Mouse (Mus musculus) mouse embryonic stem cell (cell line): ENCODE data around the gene Ccl25.

Experiments used
- in situ Hi-C, 2 experiments: fragments of 300-500 bp; cut with MboI; formaldehyde crosslinking; loops; 1 replicate in 1 of 2; 3 replicates in 1 of 2; pipeline ENCODE4 v1.14.3; 2019 to 2020; ENCODE audit warnings: low sequenced_read_pairs in 2 of 2, low pct_unique_long_range_greater_than_20kb in 1 of 2, mixed read lengths in 1 of 2; ENCODE audit not compliant: unreplicated experiment in 1 of 2

Ccl25 gene

DNA sequence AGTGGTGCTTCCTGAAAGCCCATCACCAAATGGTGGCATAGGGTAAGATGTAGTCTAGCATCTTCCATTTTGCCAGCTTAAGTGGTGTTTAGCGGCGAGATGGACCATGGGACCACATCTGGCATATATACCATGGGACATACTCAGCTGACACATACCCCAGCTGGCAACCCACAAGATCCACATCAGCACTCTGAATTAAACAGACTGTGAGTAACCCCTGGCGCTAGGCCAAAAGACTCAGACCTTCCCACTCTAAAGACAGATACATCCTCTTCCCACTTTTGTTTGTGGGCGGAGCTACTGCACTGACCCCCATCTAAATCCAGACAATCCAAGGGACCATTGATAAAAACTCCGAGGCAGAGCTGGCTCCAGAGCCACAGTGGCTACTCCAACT, 4.0 kb downstream of the Ccl25 start:
- in situ Hi-C loops = no loop called here

DNA sequence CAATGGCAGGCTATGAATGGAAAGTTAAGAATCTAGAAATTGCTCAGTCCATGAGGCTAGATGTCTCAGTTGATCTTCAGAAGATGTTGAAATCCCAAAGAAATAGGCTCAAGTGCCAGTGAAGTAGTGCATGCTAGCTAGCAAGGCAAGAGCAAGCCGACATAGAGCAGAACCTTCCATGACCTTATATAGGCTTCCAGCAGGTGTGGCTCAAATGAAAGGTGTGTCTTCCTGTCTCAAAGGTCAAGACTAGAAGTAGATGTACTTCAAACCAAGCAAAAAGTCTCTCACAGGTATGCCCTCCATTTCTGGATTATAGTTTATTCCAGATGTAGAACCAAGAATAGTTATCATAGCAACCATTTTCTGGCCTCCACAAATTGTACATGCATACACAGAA, 9.0 kb downstream of the Ccl25 start:
- in situ Hi-C loops = no loop called here

DNA sequence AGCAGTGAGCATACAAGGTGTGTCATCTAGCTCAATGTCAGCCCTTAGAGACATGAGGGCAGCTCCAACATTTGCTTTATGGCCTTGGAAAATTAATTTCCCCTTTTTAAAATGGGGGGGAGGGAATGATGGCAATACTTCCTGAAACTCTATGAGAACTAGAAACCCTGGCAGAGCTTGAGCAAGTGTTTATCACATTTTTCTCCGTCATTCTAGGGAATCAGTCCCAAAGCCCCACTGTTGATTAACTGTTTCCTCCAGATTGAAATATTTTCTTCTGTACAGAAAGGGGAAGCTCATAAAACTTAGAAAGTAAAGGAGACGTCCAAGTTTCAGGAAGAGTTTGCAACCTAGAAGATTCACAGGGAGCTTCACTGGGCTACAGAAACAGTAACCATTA, 10.7 kb downstream of the Ccl25 start:
- in situ Hi-C loops = no loop called here

DNA sequence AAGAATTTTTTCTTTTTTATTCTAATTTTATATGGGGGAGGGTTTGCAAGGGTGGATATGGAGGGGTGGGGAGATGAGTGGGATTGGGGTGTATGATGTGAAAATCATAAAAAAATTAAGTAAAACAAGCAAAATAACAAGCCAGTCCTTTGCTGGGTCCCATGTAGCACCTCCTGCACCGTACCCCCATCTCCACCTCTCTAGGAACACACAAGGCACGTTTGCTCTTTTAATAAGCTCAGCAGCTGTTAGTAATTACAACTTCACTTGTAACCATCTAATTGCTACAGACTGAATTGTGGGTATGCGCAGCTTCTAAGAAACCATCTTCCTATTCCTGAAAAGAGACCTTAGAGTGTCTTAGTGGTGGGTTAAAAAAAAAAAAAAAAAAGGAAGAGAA, 15.2 kb downstream of the Ccl25 start:
- in situ Hi-C loops = no loop called here

DNA sequence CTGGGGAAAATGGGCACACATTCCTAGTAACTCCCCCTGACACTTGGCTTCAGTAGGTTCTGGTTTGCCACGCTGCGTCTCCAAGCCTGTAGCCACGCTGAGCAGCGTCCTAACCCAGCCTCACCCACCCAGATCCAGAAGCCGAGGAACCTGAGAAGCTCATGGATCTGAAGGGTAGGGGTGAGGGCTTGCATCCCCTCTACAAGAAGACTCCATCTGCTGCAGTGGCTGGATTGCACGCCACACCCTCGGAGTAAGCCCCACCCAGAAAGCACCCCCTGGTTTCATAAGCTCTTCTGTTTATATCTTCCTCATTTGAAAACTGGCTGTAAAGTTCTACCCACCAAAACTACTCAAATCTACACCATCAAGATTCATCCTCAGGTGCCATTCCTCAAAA, 22.7 kb downstream of the Ccl25 start:
- in situ Hi-C loops = no loop called here

DNA sequence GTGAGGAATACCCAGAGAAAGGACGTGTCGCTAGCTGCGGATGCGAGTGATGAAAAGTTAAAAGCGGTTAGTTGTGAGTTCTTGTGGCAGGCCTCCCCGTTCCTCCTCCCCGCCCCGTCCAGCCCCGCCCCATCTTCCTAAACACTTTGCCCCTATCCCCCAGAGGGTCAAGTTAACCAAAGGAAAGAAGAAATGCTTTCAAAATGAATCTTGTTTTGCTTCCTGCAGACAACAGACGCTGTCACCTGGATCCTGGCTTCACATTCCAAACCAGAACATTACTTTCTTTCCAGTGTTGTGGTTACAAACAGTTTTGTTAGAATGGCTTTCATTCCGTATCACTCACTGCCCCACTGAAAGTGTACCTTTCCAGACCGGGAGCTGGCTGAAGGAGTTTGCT, 23.3 kb downstream of the Ccl25 start:
- in situ Hi-C loops = no loop called here

DNA sequence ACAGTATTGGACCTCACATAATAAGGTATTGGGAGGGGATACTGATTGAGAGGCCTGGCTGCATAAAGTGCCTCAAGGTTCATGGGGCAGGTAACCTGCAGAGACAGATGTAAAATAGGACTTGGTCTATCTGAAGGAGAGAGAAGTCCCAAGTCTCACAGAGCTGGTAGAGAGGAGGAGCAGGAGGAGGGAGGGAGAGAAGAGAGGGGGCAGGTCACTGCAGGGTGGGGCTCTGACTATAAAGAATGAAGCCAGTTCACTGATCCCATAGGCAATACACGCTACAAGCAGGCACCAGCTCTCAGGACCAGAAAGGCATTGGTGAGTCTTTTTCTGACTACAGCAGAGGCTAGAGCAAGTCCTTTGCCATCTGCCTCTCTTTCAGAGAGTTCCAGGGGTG, 24.3 kb downstream of the Ccl25 start:
- in situ Hi-C loops = no loop called here

DNA sequence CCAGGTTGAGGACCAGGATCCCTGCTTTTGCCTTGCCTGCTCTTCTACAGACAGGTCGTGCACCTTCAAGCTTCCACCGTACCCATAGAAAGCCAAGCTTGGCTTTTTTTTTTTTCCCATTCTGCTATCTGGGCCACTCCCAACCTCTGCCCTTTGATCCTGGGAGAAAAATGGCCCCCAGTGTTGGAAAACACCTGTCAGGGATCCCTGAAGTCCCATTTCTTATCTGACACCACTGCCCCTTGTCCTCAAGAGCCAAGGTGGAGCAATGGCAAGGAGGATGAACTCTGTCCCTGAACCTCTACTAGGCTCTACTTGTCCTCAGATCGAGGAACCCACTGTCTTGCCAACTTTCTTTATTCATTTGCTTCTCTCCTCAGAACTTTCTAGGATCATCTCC, 25.6 kb downstream of the Ccl25 start:
- in situ Hi-C loops = loop anchor here (25.0 kb wide), 2 partner anchors 188 to 638 kb away; partner anchors contain the start of genes Evi5l (in 2 of the 2) and Clec4g (in 1 of the 2)

DNA sequence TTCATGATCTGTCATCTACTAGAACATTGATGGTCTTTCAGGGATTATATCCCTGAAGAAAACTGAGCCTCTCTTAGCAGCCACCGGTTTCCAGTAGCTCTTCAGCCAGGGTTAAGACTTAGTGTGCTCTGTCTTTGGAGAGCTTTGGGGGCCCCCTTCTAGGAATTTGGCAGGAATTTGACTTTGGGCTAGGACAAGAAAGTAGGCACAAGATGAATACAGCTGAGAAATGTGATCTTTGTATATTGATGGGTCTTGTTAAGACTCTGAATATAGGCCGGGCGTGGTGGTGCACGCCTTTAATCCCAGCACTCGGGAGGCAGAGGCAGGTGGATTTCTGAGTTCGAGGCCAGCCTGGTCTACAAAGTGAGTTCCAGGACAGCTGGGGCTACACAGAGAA, 27.6 kb downstream of the Ccl25 start:
- in situ Hi-C loops = loop anchor here (25.0 kb wide), 2 partner anchors 190 to 640 kb away; partner anchors contain the start of genes Evi5l (in 2 of the 2) and Clec4g (in 1 of the 2)

DNA sequence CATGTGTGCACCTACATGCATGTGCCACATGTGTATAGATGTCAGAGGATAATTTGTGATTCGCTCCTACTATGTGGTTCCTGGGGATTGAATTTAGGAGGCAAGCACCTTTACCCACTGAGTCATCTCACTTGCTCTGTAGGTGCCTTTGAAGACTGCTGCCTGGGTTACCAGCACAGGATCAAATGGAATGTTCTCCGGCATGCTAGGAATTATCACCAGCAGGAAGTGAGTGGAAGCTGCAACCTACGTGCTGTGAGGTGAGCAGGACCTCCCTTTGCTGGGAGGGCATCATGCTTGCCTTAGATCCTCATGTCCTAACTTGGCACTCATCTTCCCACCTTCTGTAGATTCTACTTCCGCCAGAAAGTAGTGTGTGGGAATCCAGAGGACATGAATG, 28.7 kb downstream of the Ccl25 start:
- in situ Hi-C loops = loop anchor here (25.0 kb wide), 2 partner anchors 191 to 641 kb away; partner anchors contain the start of genes Evi5l (in 2 of the 2) and Clec4g (in 1 of the 2)

DNA sequence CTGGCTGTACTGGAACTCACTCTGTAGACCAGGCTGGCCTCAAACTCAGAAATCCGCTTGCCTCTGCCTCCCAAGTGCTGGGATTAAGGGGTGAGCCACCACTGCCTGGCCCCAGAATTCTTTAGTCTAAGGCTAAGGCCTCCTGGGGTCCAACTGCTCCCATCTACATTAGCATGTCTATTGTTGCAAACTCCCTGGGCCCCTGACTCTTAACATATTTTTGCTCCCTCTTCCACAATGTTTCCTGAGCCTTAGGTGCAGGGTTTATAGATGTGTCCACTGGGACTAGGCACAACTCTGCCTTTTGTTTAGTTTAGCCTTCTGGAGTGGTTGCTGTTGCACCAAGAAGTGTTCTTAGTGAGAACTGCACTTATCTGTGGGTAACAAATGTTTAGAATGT, 29.5 kb downstream of the Ccl25 start:
- in situ Hi-C loops = loop anchor here (25.0 kb wide), 2 partner anchors 192 to 642 kb away; partner anchors contain the start of genes Evi5l (in 2 of the 2) and Clec4g (in 1 of the 2)

DNA sequence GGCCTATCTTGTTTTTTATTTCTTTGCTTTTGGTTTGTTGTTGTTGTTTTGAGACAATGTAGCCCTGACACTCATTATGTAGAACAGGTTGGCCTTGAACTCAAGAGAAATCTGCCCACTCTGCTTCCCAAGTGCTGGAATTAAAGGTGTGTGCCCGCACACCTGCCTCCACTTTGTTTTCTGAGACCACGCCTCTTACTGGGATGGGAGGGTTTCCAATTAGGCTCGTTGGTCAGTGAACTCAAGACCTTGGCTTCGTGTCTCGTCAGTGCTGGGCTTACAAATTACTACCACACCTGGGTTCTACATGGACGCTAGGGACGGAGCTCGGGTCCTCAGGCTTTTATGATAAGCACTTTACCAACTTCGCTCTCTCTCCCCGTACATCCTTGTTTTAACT, 30.4 kb downstream of the Ccl25 start:
- in situ Hi-C loops = loop anchor here (25.0 kb wide), 2 partner anchors 193 to 643 kb away; partner anchors contain the start of genes Evi5l (in 2 of the 2) and Clec4g (in 1 of the 2)

DNA sequence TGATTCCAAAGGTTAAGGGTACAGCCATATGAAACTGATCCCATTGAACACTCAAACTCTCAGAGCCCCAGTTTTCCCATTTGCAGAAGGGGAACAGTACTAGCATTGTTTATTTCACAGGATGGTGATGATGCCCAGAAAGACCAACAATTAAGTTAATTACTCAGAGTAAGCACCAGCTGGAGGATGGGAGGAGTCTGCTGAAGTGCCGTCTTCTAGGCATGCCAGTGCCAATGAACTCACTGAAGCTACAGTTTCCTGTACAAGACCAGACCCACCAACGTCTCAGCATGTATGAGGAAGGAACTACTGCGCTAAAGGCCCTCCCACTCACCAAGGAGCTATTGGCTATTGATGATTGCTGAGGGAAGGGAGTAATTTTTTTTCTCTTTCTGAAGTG, 34.4 kb downstream of the Ccl25 start:
- in situ Hi-C loops = loop anchor here (25.0 kb wide), 2 partner anchors 197 to 647 kb away; partner anchors contain the start of genes Evi5l (in 2 of the 2) and Clec4g (in 1 of the 2)

DNA sequence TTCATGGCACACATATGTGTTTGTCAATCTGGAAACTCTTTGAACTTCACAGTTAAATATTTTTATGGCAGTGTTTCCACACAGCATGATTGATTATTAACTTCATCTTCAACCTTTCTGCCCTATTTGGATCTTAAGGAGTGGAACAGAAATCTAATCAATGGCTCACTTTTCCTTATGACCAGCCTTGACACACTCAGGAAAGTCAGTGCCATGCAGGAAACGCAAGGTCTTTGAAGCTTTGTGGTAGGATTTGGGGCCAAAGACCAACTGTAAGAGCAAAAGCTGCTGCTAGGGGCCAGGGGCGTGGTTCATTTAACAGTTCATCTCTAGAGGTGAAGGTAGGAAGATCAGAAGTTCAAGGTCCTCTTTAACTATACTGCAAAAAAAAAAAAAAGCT, 35.9 kb downstream of the Ccl25 start:
- in situ Hi-C loops = loop anchor here (25.0 kb wide), 2 partner anchors 199 to 649 kb away; partner anchors contain the start of genes Evi5l (in 2 of the 2) and Clec4g (in 1 of the 2)

DNA sequence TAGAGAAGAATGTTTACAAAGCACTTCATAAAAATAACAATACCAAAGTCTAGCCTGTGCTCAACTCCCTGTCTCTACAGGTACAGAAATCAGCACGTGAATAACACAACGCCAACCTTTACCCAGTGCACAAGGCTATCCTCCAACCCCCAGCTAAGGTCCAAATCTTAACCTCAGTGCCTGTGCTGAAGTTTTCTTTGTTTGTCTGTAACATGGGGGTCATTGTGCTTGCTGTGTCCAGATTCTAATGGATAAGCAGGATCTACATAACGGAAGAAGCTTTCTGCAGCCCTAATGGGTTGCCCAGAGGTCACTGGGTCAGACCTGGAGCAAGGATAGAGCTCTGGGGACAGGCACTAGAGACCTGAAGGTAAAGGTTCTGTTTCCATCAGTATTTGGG, 41.2 kb downstream of the Ccl25 start:
- in situ Hi-C loops = loop anchor here (25.0 kb wide), 2 partner anchors 204 to 654 kb away; partner anchors contain the start of genes Evi5l (in 2 of the 2) and Clec4g (in 1 of the 2)

DNA sequence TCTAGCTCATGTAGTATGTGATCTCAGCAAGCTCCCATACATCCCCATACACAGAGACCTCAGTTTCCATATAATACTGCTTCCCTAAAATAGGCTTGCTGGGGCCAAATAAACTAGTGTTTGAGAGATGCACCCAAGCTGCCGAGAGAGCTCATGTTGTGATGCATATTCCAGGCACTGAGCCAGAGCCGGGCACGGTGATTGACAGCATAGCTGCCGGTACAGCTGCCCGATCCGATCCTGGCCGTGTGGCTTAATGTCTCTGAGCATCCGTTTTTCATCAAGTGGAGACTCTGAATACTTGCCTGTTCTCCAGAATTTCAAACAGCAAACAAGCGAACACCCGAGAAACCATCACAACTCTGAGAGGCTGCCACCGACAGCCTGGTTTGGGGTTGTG, 42.8 kb downstream of the Ccl25 start:
- in situ Hi-C loops = loop anchor here (25.0 kb wide), 2 partner anchors 206 to 656 kb away; partner anchors contain the start of genes Evi5l (in 2 of the 2) and Clec4g (in 1 of the 2)

DNA sequence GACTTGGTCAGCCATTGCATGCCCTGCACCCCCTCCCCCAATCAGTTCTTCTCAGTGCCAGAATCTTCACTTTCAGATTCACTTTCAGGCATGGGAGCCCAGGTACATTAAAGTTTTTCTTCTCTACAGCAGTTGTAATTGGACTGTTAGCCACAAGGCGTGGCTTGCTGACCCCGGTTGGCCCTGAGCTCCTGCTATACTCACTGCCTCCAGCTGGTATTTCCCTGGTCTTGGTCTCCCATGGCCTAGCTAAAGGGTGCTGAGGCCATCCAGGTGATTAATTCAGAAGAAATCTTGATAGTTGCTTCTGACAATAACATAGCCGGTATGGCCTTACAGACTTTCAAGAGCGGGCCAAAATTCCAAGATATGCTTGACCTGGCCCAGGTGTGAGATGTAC, 43.5 kb downstream of the Ccl25 start:
- in situ Hi-C loops = loop anchor here (25.0 kb wide), 2 partner anchors 206 to 656 kb away; partner anchors contain the start of genes Evi5l (in 2 of the 2) and Clec4g (in 1 of the 2)

DNA sequence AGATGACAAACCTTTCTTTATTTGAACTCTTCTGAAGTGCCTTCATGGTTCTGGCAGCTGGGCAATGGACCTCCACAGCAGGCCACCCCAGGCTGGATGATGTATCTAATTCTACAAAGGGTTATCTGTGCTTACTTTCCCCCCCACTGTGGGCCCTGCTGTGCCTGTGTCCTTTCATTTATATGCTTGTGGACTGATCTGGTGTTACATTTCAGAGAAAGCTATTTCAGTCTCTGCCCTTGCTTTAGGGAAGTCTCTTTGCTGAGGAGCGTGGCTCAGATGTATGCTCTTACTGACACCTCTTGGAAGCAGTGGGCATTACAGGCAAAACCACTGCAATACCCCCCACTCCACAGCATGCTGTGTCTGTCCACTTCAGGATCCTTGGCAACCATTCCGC, 45.1 kb downstream of the Ccl25 start:
- in situ Hi-C loops = loop anchor here (25.0 kb wide), 2 partner anchors 208 to 658 kb away; partner anchors contain the start of genes Evi5l (in 2 of the 2) and Clec4g (in 1 of the 2)

DNA sequence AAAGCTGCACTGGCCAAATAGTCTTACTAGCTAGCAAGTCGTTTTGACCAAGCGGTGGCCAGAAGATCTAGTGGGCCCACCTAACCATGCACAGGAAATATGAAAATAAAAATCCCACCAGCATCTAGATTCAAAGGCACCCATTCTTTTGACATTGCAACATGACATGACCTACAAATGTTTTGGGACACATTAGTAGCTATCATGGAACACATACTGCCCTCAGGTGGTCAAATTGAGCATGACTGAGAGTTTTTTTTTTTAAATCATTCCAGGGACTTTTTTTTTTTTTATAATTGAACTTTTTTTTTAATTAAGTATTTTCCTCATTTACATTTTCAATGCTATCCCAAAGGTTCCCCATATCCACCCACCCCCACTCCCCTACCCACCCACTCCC, 47.6 kb downstream of the Ccl25 start:
- in situ Hi-C loops = loop anchor here (25.0 kb wide), 2 partner anchors 210 to 660 kb away; partner anchors contain the start of genes Evi5l (in 2 of the 2) and Clec4g (in 1 of the 2)

DNA sequence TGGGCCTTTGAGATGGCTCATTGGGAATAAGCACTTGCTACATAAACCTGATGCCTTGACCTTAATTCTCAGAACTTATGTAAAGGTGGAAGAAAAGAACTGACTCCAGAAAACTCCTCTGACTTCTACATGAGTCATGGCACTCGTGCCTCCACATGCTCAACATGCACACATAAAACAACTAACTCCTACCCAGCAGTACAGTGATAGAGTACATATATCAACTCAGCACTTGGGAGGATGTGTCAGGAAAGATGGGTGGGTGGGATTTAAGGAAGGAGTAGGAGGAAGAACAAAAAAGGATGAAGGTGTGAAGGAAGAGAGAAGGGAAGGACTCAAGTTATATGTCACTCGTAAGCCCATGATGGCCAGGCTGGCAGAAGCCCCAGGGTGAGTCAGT, 76.4 kb downstream of the Ccl25 start:
- in situ Hi-C loops = loop anchor here (10.0 to 25.0 kb wide), 2 partner anchors 203 to 236 kb away; no protein-coding TSS in a partner anchor
